Mouse (Mus musculus) neural tube, embryonic 12.5 days (tissue): ENCODE results near the gene Tmc2. TPM values are rescaled to one million over a fixed set of nuclear protein-coding genes. Genes with fewer than 3 reads are reported as not detected.

Experiments
- ATAC-seq: fragments of 200-750 bp; cut with Nextera tagmentation; 2 replicates; pipeline ENCODE4 v1.8.0; 2017; ENCODE audit warnings: low read depth, mild to moderate bottlenecking, moderate TSS enrichment, moderate library complexity; ENCODE audit not compliant: low FRiP score
- H3K27ac ChIP-seq: fragments of 300-500 bp; sonication (generic); 2 replicates; pipeline ENCODE4 v1.5.1; 2016
- H3K27me3 ChIP-seq: fragments of 300-500 bp; sonication (generic); replicated peaks from 2 replicates; pipeline ENCODE4 v1.6.1; 2016; ENCODE audit warnings: mild to moderate bottlenecking
- H3K36me3 ChIP-seq: fragments of 300-500 bp; sonication (generic); 2 replicates; pipeline ENCODE4 v1.6.1; 2016; ENCODE audit warnings: mild to moderate bottlenecking
- H3K4me1 ChIP-seq: fragments of 300-500 bp; sonication (generic); 2 replicates; pipeline ENCODE4 v1.6.1; 2016
- H3K4me2 ChIP-seq: fragments of 300-500 bp; sonication (generic); replicated peaks from 2 replicates; pipeline ENCODE4 v1.6.1; 2016; ENCODE audit warnings: mild to moderate bottlenecking
- H3K4me3 ChIP-seq: fragments of 300-500 bp; sonication (generic); 2 replicates; pipeline ENCODE4 v1.5.1; 2016
- H3K9ac ChIP-seq: fragments of 300-500 bp; sonication (generic); 2 replicates; pipeline ENCODE4 v1.6.1; 2016; ENCODE audit warnings: mild to moderate bottlenecking
- H3K9me3 ChIP-seq: fragments of 300-500 bp; sonication (generic); 2 replicates; pipeline ENCODE4 v1.6.1; 2016; ENCODE audit warnings: mild to moderate bottlenecking
- WGBS: fragments of 180-500 bp; shearing (Covaris S2); methylation state at CpG from one replicate; pipeline ENCODE4 v1.1.7; 2016; 5-methylcytosine and 5-hydroxymethylcytosine counted together
- polyA plus RNA-seq: library from polyadenylated mRNA; unstranded; fragments of >200 nt; fragmentation: Nextera tagmentation; extraction: Ambion mirVana; gene quantifications from 2 replicates; pipeline ENCODE4 v1.2.1, GENCODE M21; 2016

Tmc2 gene
- polyA plus RNA-seq, 1 experiment from 2014 or later: not detected

DNA sequence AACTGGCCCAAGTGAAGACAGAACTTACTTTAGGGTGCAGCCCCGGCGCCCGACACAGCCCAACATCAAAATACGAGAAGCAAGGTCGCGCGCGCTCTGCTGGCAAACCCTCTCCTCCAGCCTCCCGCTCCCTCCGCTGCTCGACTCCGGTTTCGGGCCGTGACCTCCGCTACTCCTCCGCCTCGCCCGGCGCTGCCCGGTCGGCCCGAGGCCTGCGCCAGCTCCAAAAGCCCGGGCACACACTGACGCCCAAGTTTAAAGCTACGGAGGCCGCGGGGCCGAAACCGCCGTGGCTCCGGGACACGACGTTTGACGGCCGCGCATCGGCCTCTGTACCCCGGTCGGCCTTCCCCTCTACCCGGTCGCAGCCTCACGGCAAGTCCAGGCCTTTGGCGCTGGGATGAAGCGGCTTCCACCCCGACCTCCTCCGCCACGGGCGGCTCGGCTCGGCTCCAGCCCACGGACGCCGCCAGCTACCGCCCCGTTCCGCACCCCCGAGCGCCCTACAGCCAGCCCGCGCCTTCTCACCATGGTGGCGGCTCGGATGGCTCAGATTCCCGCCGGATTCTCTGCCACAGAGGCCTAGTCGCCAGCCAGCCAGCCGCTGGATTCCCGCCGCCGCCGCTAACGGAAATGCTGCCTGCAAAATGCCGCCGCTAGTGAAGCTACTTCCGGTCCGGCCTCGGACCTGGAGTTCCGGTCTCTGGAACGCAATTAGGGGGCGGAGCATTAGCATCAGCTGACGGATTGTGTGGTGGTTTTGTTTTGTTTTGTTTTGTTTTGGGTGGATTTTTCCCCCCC lies 16.1 kb upstream of the Tmc2 start, which contains the start of gene Snrpb:
Gene Snrpb (minus strand): TSS at position 698 of the 801 bp plus-strand sequence.
- Histone ChIP-seq H3K9ac (peak within 1 kb of the TSS; percentile 98), H3K36me3 (peaks cover 25% of the 10 kb centered on the region), H3K4me1 (peaks cover 17% of the 10 kb centered on the region), H3K4me2 (peak within 1 kb of the TSS; percentile 74), H3K27ac (peak within 1 kb of the TSS; percentile 94), H3K9me3 (no peaks in the 10 kb centered on the region), H3K27me3 (no peaks in the 10 kb centered on the region), H3K4me3 (peak within 1 kb of the TSS; percentile 99)
- WGBS: under 1% methylated on average over 81 of the region's 81 CpGs
- peak; percentile 95 for ATAC-seq

DNA sequence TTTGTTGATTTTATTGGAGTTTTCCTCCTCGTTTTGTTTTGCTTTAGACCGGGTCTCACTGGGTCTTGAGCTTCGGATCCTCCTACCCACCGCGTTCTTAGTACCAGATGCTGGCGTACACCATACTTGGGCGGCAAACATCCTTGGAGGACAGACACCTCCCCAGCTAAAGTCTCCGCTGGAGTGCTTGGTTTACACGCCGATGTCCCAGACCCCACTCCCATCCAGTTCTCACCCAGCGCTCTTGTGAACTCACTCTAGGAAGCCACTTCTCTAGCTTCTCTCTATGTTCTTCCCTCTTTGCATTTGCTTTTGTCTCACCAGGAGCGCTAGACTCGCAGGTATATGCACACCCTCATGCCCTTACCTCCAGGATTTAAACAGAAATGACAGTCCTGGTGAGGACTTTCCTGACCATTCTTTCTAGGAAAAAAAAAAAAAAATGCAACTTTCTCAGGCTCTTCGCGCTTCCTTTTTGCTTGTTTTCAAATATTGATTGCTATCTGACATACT lies 15.4 kb upstream of the Tmc2 start:
- H3K9ac ChIP-seq: peak overlapping the region; percentile 98
- H3K27me3 ChIP-seq: no peaks in the 10 kb centered on the region; the same call in 1 of the 2 replicates
- ATAC-seq: peak; percentile 72
- under 1% methylated on average over 15 of the region's 15 CpGs for WGBS
- H3K4me3 ChIP-seq: peak overlapping the region; percentile 99
- H3K36me3 ChIP-seq: peaks cover 22% of the 10 kb centered on the region
- peak overlapping the region; percentile 74 for H3K4me2 ChIP-seq
- peaks cover 17% of the 10 kb centered on the region for H3K4me1 ChIP-seq
- H3K9me3 ChIP-seq: no peaks in the 10 kb centered on the region
- no peak overlapping the region for H3K27ac ChIP-seq

GRCm38 (mm10) chr2:130188391-130188790 lies 6.6 kb upstream of the Tmc2 start:
- 90% methylated on average over 12 of the region's 12 CpGs for WGBS
- Histone ChIP-seq H3K4me3 (no peak overlapping the region), H3K27me3 (no peaks in the 10 kb centered on the region; the same call in 1 of the 2 replicates), H3K27ac (no peak overlapping the region), H3K9ac (no peak overlapping the region), H3K4me2 (no peak overlapping the region), H3K4me1 (no peaks in the 10 kb centered on the region), H3K9me3 (no peaks in the 10 kb centered on the region), H3K36me3 (no peaks in the 10 kb centered on the region)
- ATAC-seq: no peak

GRCm38 (mm10) chr2:130200961-130201360 lies 6.0 kb downstream of the Tmc2 start:
- Histone ChIP-seq H3K9ac (no peak overlapping the region), H3K27me3 (no peaks in the 10 kb centered on the region), H3K27ac (no peak overlapping the region), H3K36me3 (no peaks in the 10 kb centered on the region), H3K4me3 (no peak overlapping the region), H3K4me1 (no peaks in the 10 kb centered on the region), H3K4me2 (no peak overlapping the region), H3K9me3 (0 out of 2 replicates have a peak, but pooled peaks cover 6% of the 10 kb centered on the region)
- 65% methylated on average over 5 of the region's 5 CpGs for WGBS
- no peak for ATAC-seq

DNA sequence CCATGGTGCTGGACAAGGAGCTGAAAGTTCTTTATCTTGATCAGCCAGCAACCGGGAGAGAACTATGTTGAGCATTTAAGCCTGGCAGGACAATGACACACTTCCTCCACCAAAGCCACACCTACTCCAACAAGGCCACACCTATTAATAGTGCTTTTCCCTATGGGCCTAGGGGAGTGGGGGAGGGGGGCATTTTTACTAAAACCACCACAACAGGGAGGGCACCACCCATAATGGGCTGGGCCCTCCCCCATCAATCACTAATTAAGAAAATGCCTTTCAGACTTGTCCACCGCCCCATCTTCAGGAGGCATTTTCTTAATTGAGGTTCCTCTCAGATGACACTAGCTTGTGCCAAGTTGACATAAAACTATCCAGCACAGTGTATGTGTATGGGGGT lies 12.4 kb downstream of the Tmc2 start:
- Histone ChIP-seq H3K9ac (no peak overlapping the region), H3K4me2 (no peak overlapping the region), H3K9me3 (no peaks in the 10 kb centered on the region), H3K27me3 (no peaks in the 10 kb centered on the region), H3K4me3 (no peak overlapping the region), H3K27ac (no peak overlapping the region), H3K36me3 (no peaks in the 10 kb centered on the region), H3K4me1 (no peaks in the 10 kb centered on the region)
- ATAC-seq: no peak
- WGBS: 89% methylated on average over 2 of the region's 2 CpGs

DNA sequence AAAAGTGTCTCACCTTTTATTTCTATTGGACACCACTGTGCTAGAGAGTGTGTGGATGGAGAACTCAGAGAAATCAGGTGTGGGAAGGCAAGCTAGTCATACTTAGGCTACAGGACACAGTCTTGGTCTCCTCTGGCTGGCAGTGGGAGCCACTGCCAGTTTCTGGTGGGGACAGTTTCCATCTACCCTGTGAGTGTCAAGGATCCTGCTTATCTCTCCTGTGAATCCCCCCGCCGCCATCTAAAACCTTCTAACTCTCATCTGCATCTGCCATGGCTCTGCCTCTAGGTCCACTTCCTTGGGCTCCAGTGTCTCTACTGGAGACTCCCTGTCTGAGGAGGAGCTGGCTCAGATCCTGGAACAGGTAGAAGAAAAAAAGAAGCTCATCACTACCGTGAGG lies 13.0 kb downstream of the Tmc2 start:
- Histone ChIP-seq H3K27ac (no peak overlapping the region), H3K4me2 (no peak overlapping the region), H3K27me3 (no peaks in the 10 kb centered on the region), H3K9ac (no peak overlapping the region), H3K4me1 (no peaks in the 10 kb centered on the region), H3K4me3 (no peak overlapping the region), H3K9me3 (no peaks in the 10 kb centered on the region), H3K36me3 (no peaks in the 10 kb centered on the region)
- ATAC-seq: no peak
- 95% methylated on average over 3 of the region's 3 CpGs for WGBS

- Histone ChIP-seq H3K4me3 (no peak overlapping the region), H3K9ac (no peak overlapping the region), H3K27me3 (no peaks in the 10 kb centered on the region), H3K36me3 (no peaks in the 10 kb centered on the region), H3K9me3 (no peaks in the 10 kb centered on the region), H3K27ac (no peak overlapping the region), H3K4me1 (no peaks in the 10 kb centered on the region), H3K4me2 (no peak overlapping the region)
- 98% methylated on average over 3 of the region's 3 CpGs for WGBS
- no peak for ATAC-seq
Measured at GRCm38 (mm10) chr2:130209636-130210035, 14.6 kb downstream of the Tmc2 start.

DNA sequence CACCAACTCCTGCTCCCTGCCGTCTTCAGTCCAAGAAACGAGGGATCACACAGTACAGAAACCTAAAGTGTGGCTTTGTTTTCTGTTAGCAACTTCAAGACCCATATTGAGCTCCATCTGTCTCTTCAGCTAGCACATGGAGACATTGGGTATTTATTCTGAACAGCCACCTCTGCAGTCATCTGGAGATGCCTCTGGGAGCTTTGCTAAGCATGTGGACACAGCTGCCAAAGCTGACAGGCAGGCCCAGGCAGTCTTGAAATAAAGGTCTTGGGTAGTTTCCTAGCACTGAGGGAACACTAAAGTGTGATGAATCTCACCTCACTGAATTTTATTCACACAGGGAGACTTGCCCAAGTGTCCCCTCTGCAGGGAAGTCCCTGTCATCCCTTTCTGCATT lies 16.6 kb downstream of the Tmc2 start:
- Histone ChIP-seq H3K27me3 (no peaks in the 10 kb centered on the region), H3K27ac (no peak overlapping the region), H3K4me2 (no peak overlapping the region), H3K9ac (no peak overlapping the region), H3K4me1 (no peaks in the 10 kb centered on the region), H3K36me3 (no peaks in the 10 kb centered on the region), H3K9me3 (no peaks in the 10 kb centered on the region), H3K4me3 (no peak overlapping the region)
- no peak for ATAC-seq
- 76% methylated on average over 2 of the region's 2 CpGs for WGBS

DNA sequence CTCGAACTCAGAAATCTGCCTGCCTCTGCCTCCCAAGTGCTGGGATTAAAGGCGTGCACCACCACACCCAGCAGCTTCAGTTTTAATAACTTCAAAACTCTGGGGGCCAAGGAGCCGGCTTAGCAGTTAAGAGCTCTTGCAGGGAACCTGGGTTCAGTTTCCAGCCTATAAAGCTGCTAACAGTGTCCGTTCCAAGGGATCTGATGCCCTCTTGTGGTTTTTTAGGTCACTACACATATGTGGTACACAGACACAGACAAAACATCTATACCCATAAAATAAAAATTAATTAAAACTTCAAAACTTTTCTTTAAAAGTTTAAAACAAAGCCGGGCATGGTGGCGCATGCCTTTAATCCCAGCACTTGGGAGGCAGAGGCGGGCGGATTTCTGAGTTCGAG lies 51.9 kb downstream of the Tmc2 start:
- H3K9me3 ChIP-seq: no peaks in the 10 kb centered on the region
- WGBS: 54% methylated on average over 9 of the region's 9 CpGs
- H3K4me3 ChIP-seq: no peak overlapping the region
- no peaks in the 10 kb centered on the region for H3K4me1 ChIP-seq
- no peak for ATAC-seq
- H3K27me3 ChIP-seq: no peaks in the 10 kb centered on the region
- no peaks in the 10 kb centered on the region for H3K36me3 ChIP-seq
- H3K4me2 ChIP-seq: no peak overlapping the region
- H3K27ac ChIP-seq: no peak overlapping the region
- H3K9ac ChIP-seq: no peak overlapping the region

DNA sequence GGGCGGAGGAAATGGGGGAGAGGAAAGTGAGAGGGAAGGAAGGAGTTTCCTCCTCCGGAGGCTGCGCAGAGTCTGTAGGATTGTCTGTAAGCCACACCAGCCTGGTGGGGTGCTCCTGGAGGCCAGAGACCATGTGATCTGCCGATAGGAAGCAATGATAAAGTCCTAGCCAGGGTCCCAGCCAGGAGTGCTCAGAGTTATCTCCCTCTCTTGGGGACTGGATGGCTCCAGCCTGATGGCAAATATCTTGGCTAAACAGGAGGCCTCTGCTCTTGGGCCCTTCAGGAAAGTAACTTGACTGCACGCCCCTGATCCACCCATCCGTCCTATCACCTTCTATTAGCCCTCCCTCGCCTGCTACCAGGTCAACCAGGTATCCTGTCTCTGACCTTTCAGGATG lies 53.2 kb downstream of the Tmc2 start:
- Histone ChIP-seq H3K27me3 (no peaks in the 10 kb centered on the region), H3K4me1 (no peaks in the 10 kb centered on the region), H3K4me2 (no peak overlapping the region), H3K36me3 (no peaks in the 10 kb centered on the region), H3K9me3 (no peaks in the 10 kb centered on the region), H3K27ac (no peak overlapping the region), H3K9ac (no peak overlapping the region), H3K4me3 (no peak overlapping the region)
- no peak for ATAC-seq
- WGBS: 75% methylated on average over 7 of the region's 7 CpGs

GRCm38 (mm10) chr2:130256762-130257161 lies 61.8 kb downstream of the Tmc2 start:
- H3K4me3 ChIP-seq: no peak overlapping the region
- no peaks in the 10 kb centered on the region for H3K9me3 ChIP-seq
- no peaks in the 10 kb centered on the region for H3K27me3 ChIP-seq
- no peak overlapping the region for H3K4me2 ChIP-seq
- no peak for ATAC-seq
- WGBS: 83% methylated on average over 4 of the region's 4 CpGs
- H3K9ac ChIP-seq: no peak overlapping the region
- no peaks in the 10 kb centered on the region for H3K36me3 ChIP-seq
- H3K4me1 ChIP-seq: no peaks in the 10 kb centered on the region
- H3K27ac ChIP-seq: no peak overlapping the region

DNA sequence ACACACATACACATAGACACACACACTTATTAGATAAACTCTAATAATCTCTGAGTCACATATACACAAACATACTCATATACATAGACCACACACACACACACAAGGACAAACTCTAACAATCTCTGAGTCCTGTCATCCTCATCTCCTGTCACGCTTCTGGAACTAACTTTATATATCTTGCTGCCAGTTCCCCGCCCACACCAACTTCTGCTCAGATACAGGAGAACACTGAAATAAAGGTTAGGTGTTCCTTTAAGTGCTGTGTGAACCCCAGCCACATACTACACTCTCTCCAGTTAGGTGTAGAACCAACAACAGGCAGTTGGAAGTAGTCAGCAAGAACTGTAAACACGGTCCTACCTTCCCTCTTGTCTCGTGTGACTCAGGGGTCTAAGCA lies 65.8 kb downstream of the Tmc2 start:
- no peaks in the 10 kb centered on the region for H3K9me3 ChIP-seq
- no peaks in the 10 kb centered on the region for H3K36me3 ChIP-seq
- no peak overlapping the region for H3K9ac ChIP-seq
- H3K4me1 ChIP-seq: no peaks in the 10 kb centered on the region
- ATAC-seq: no peak
- no peak overlapping the region for H3K4me3 ChIP-seq
- H3K4me2 ChIP-seq: no peak overlapping the region
- H3K27ac ChIP-seq: no peak overlapping the region
- WGBS: 85% methylated on average over 4 of the region's 4 CpGs
- H3K27me3 ChIP-seq: no peaks in the 10 kb centered on the region

- WGBS: 89% methylated on average over 2 of the region's 2 CpGs
- no peak overlapping the region for H3K4me3 ChIP-seq
- H3K9ac ChIP-seq: no peak overlapping the region
- H3K9me3 ChIP-seq: no peaks in the 10 kb centered on the region
- H3K4me1 ChIP-seq: no peaks in the 10 kb centered on the region
- no peak overlapping the region for H3K27ac ChIP-seq
- no peaks in the 10 kb centered on the region for H3K27me3 ChIP-seq
- no peak for ATAC-seq
- no peak overlapping the region for H3K4me2 ChIP-seq
- no peaks in the 10 kb centered on the region for H3K36me3 ChIP-seq
Measured at GRCm38 (mm10) chr2:130261914-130262313, 66.9 kb downstream of the Tmc2 start.
